In the genomic region with DNA sequence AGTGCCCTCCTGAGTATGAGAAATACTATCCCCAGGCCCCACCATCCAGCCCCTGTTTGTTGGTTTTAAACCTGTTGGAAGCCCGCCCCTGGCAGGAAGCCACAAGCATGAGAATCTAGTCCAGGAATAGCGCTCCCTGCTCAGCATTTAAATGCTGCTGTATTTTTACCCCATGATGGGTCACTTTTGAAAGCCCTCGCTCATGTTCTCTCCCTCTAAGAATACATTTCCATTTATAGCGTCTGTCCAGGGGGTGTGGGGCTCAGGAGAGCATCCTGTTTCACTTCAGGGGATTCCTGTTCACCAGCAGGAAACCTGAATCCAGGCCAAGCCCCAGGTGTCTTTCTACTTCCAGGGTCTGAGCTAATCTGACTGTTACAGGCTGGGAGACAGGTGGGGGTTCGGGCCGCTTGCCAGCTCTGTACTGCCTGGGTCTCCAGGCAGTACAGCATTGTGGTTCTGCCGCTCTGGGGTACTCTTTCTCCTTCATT, we compare ENCODE assay signal across 8 mouse cellular contexts. TPM values are rescaled to one million over a fixed set of nuclear protein-coding genes. Genes with fewer than 3 reads are reported as not detected.
DNase-seq lines count a peak whose midpoint lies in the region; ATAC-seq and TF ChIP-seq lines count a peak whose summit lies in the region.

No protein-coding gene starts in this region.

- H3K4me3 ChIP-seq in E14TG2a.4 (replicated peaks; ENCODE audit: low read length) = peak overlapping the region; percentile 32
- no peak overlapping the region for H3K4me3 ChIP-seq in forebrain, embryonic 15.5 days
- no peak overlapping the region for H3K4me3 ChIP-seq in midbrain, postnatal 0 days (ENCODE audit: low read depth, low read length)

- intact Hi-C loops in heart, postnatal 10 days (cut with DNase I) = loop anchor here (1.0 to 2.0 kb wide), 3 partner anchors 43 to 131 kb away; no protein-coding TSS in a partner anchor

- no peaks in the 10 kb centered on the region for H3K27me3 ChIP-seq in E14TG2a.4 (ENCODE audit: insufficient read depth, low read length)
- no peaks in the 10 kb centered on the region for H3K27me3 ChIP-seq in forebrain, embryonic 15.5 days
- no peaks in the 10 kb centered on the region for H3K27me3 ChIP-seq in midbrain, postnatal 0 days (ENCODE audit: insufficient read depth, low read length)

- peak; percentile 60; the same call in 1 of the 2 replicates for ATAC-seq in forebrain, embryonic 15.5 days (replicated peaks)
- ATAC-seq in midbrain, postnatal 0 days (ENCODE audit: low FRiP score) = no peak

- no peak overlapping the region for H3K4me2 ChIP-seq in forebrain, embryonic 15.5 days (replicated peaks)
- no peak overlapping the region for H3K4me2 ChIP-seq in midbrain, postnatal 0 days (ENCODE audit: low read depth, low read length, poor library complexity, severe bottlenecking)

- no peak for TF ChIP-seq CTCF in E14TG2a.4 (conservative IDR thresholded peaks at IDR 0.05; ENCODE audit: low read length)
- TF ChIP-seq CTCF in midbrain, postnatal 0 days (IDR thresholded peaks at IDR 0.05) = no peak

- peak overlapping the region; percentile 69 for H3K27ac ChIP-seq in forebrain, embryonic 15.5 days (replicated peaks)
- 0 out of 2 replicates have a peak overlapping the region, but pooled peaks have one; percentile 47 for H3K27ac ChIP-seq in midbrain, postnatal 0 days (ENCODE audit: low read depth, low read length)

- H3K4me1 ChIP-seq in E14TG2a.4 (replicated peaks; ENCODE audit: low read depth, low read length) = peaks cover 88% of the 10 kb centered on the region
- H3K4me1 ChIP-seq in forebrain, embryonic 15.5 days = peaks cover 19% of the 10 kb centered on the region
- peaks cover 6% of the 10 kb centered on the region; the same call in 1 of the 2 replicates for H3K4me1 ChIP-seq in midbrain, postnatal 0 days (ENCODE audit: insufficient read depth, low read length)

- no peak overlapping the region for H3K9ac ChIP-seq in forebrain, embryonic 15.5 days (replicated peaks)
- H3K9ac ChIP-seq in midbrain, postnatal 0 days (replicated peaks; ENCODE audit: low read length, poor library complexity, severe bottlenecking) = no peak overlapping the region

- peaks cover 47% of the 10 kb centered on the region for H3K36me3 ChIP-seq in E14TG2a.4 (ENCODE audit: insufficient read depth, low read length)
- no peaks in the 10 kb centered on the region for H3K36me3 ChIP-seq in forebrain, embryonic 15.5 days
- 0 out of 2 replicates have a peak, but pooled peaks cover 4% of the 10 kb centered on the region for H3K36me3 ChIP-seq in midbrain, postnatal 0 days (ENCODE audit: insufficient read depth, low read length)

- 34% methylated on average over 7 of the region's 7 CpGs for WGBS in forebrain, embryonic 15.5 days
- WGBS in midbrain, postnatal 0 days = 42% methylated on average over 7 of the region's 7 CpGs

- DNase-seq in R1 (ENCODE audit: low read depth, low spot score) (peak; percentile 93), MN1 (ENCODE audit: low spot score) (no peak)
- peak; percentile 92 for DNase-seq in heart, postnatal 10 days
- peak; percentile 48 to 64 for DNase-seq in layer of hippocampus, postnatal 14 days (ENCODE audit: low spot score in 2 of 2)
- peak; percentile 68 for DNase-seq in midbrain, postnatal 0 days (ENCODE audit: low spot score)
- DNase-seq in urinary bladder, adult 18-20 months (ENCODE audit: low spot score in 2 of 2) = no peak

- H3K9me3 ChIP-seq in E14TG2a.4 (ENCODE audit: low read length) = no peaks in the 10 kb centered on the region
- H3K9me3 ChIP-seq in forebrain, embryonic 15.5 days = no peaks in the 10 kb centered on the region
- no peaks in the 10 kb centered on the region for H3K9me3 ChIP-seq in midbrain, postnatal 0 days (ENCODE audit: low read length)

RNA-seq across cellular contexts. Expression of a gene that starts 34.3 kb away (rescaled TPM):
- polyA plus RNA-seq in forebrain, embryonic 15.5 days (2015; fragmentation: Nextera tagmentation; extraction: Ambion mirVana) = 46.3 and 50.0 TPM in 2 replicates
- 100 to 1,000 TPM in 1 of 2 experiments, 10 to 100 TPM in 1; 60.1 to 100 TPM for total RNA-seq in heart, postnatal 10 days (2021)
- 10 to 100 TPM; 20.3 to 24.3 TPM for total RNA-seq in layer of hippocampus, postnatal 14 days (2021)
- total RNA-seq in midbrain, postnatal 0 days (2014; rRNA removed) = 42.0 and 46.8 TPM in 2 replicates
- 25.5 and 26.0 TPM in 2 replicates for polyA plus RNA-seq in midbrain, postnatal 0 days (2015; fragmentation: Nextera tagmentation; extraction: Ambion mirVana)

RNA-seq across cellular contexts. Expression of a gene that starts 34.9 kb away (rescaled TPM):
- 90.4 and 98.7 TPM in 2 replicates for polyA plus RNA-seq in forebrain, embryonic 15.5 days (2015; fragmentation: Nextera tagmentation; extraction: Ambion mirVana)
- total RNA-seq in heart, postnatal 10 days (2021) = 10 to 100 TPM; 84.4 to 87.8 TPM
- total RNA-seq in layer of hippocampus, postnatal 14 days (2021) = 100 to 1,000 TPM; 132 to 144 TPM
- total RNA-seq in midbrain, postnatal 0 days (2014; rRNA removed) = 202 and 216 TPM in 2 replicates
- polyA plus RNA-seq in midbrain, postnatal 0 days (2015; fragmentation: Nextera tagmentation; extraction: Ambion mirVana) = 99.6 and 103 TPM in 2 replicates

Comparison
In these comparisons a context has a peak if more than half of its experiments do, and no peak if none do; other contexts are left out.
1. DNase-seq: peak in R1 (single experiment), heart, postnatal 10 days (2 of 2), layer of hippocampus, postnatal 14 days (2 of 2) and midbrain, postnatal 0 days (single experiment); none in urinary bladder, adult 18-20 months (0 of 2) and MN1 (single experiment).